30 mouse cellular contexts compared by ENCODE assay signal in the genomic region with DNA sequence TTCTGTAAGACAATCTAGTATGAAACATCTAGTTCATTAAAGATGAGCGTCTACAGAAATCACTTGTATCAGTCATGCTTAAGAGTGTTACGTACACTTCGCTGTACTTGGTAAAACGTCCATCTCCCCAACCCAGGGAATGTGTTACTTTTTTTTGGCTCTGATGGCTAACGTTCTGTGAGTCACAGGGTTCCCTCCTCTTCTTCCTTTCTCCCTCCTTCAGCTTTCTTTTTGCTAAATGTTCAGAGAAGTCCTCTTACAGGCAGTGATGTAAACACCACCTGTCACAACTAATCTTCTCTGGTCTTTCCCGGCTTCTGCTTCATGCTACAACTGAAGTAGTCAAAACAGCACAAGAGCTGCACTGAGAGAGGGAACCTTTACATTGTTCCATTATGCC.
"Had no signal": no experiment of that assay in that cellular context is flagged by ENCODE, and none has a peak within 500 bp of the region (broad histone marks: within the 10 kb centered on the region; RNA-seq: fewer than 3 reads in every experiment).

No protein-coding gene starts in this region.

- H3K9me3 ChIP-seq: limb, embryonic 10.5 days; limb, embryonic 12.5 days; limb, embryonic 13.5 days; limb, embryonic 15.5 days; liver, embryonic 12.5 days; liver, embryonic 13.5 days; liver, embryonic 15.5 days; lung, embryonic 15.5 days; megakaryocyte, embryonic 14.5 days; midbrain, embryonic 10.5 days; midbrain, embryonic 12.5 days; midbrain, embryonic 15.5 days had no signal

- H3K27me3 ChIP-seq: limb, embryonic 12.5 days; limb, embryonic 13.5 days; limb, embryonic 15.5 days; liver, embryonic 12.5 days; liver, embryonic 13.5 days; liver, embryonic 15.5 days; lung, embryonic 15.5 days; megakaryocyte, embryonic 14.5 days; midbrain, embryonic 12.5 days; midbrain, embryonic 15.5 days had no signal

- H3K4me2 ChIP-seq: limb, embryonic 12.5 days; limb, embryonic 13.5 days; limb, embryonic 15.5 days; liver, embryonic 11.5 days; liver, embryonic 12.5 days; liver, embryonic 13.5 days; liver, embryonic 15.5 days; lung, embryonic 14.5 days; lung, embryonic 15.5 days; midbrain, embryonic 12.5 days; midbrain, embryonic 15.5 days had no signal

- H3K36me3 ChIP-seq: limb, embryonic 10.5 days; limb, embryonic 12.5 days; limb, embryonic 13.5 days; liver, embryonic 12.5 days; liver, embryonic 13.5 days; liver, embryonic 15.5 days; lung, embryonic 15.5 days; midbrain, embryonic 10.5 days; midbrain, embryonic 12.5 days had no signal

- H3K9ac ChIP-seq: limb, embryonic 12.5 days; limb, embryonic 13.5 days; limb, embryonic 15.5 days; liver, embryonic 12.5 days; liver, embryonic 13.5 days; liver, embryonic 14.5 days; liver, embryonic 15.5 days; liver, postnatal 0 days; lung, embryonic 14.5 days; lung, embryonic 15.5 days; midbrain, embryonic 12.5 days; midbrain, embryonic 15.5 days had no signal

- DNase-seq: left cerebral cortex, postnatal 4 days; liver; liver, embryonic 13.5 days; liver, postnatal 0 days; lung, adult 18-20 months; lung, adult 2 months; lung, embryonic 14.5 days; lung, postnatal 10 days; lung, postnatal 14 days; lung, postnatal 36 days; lung, postnatal 4 days; midbrain, embryonic 14.5 days had no signal

- H3K4me1 ChIP-seq: limb, embryonic 10.5 days; limb, embryonic 12.5 days; limb, embryonic 13.5 days; limb, embryonic 15.5 days; liver, embryonic 12.5 days; liver, embryonic 13.5 days; liver, embryonic 15.5 days; lung, embryonic 15.5 days; megakaryocyte, embryonic 14.5 days; midbrain, embryonic 10.5 days; midbrain, embryonic 12.5 days; midbrain, embryonic 15.5 days had no signal

- ATAC-seq: liver, embryonic 12.5 days; liver, postnatal 0 days; lung, postnatal 0 days; midbrain, embryonic 15.5 days; midbrain, embryonic 16.5 days had no signal

- H3K27ac ChIP-seq: left cerebral cortex, adult 2 months; limb, embryonic 10.5 days; limb, embryonic 12.5 days; limb, embryonic 13.5 days; limb, embryonic 15.5 days; liver, embryonic 12.5 days; liver, embryonic 13.5 days; liver, embryonic 14.5 days; liver, embryonic 15.5 days; lung, embryonic 15.5 days; macrophage; midbrain, embryonic 10.5 days; midbrain, embryonic 12.5 days; midbrain, embryonic 15.5 days had no signal

- H3K4me3 ChIP-seq: left cerebral cortex, adult 2 months; limb, embryonic 10.5 days; limb, embryonic 12.5 days; limb, embryonic 13.5 days; limb, embryonic 15.5 days; liver, embryonic 12.5 days; liver, embryonic 13.5 days; liver, embryonic 15.5 days; lung, embryonic 15.5 days; megakaryocyte, embryonic 14.5 days; midbrain, embryonic 10.5 days; midbrain, embryonic 12.5 days; midbrain, embryonic 15.5 days; myocyte had no signal
